Mouse (Mus musculus) heart, postnatal 0 days (tissue): ENCODE results near the gene Fam206a.

Source experiments
- CTCF ChIP-seq: IDR thresholded peaks from 2 replicates; pipeline ENCODE4 v1.5.1; 2016; ENCODE audit warnings: antibody characterized with exemption, control low read depth, low read depth
- EP300 ChIP-seq: IDR thresholded peaks from 2 replicates; pipeline ENCODE4 v1.6.1; 2016; ENCODE audit warnings: antibody characterized with exemption, low read depth

DNA sequence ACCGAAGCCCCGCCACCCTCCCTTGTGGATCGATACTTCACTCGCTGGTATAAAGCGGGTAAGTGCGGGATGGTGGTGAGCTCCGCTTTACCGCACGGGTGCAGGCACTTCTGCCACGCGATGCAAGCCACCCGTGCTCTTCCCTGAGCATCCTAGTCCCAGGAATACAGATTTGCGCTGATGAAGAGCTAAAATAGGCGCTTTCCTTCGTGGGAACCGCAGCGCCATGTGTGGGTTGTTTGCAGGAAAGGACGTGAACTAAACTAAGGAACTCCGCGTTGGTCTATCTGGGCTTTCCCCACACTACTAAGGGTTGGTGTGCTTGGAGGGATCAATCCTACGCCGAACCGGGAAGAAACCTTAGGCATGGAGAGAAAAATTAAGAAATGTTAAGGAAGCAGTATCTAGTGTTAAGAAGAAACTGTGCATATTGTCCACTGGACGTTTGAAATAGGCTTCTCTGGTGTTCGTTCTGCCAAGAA lies 565 bp downstream of the Fam206a start:
- TF ChIP-seq CTCF: no peak
- no peak for TF ChIP-seq EP300
